Mouse (Mus musculus) forebrain, embryonic 14.5 days (tissue): ENCODE data around the gene B4galt2. TPM values are rescaled to one million over a fixed set of nuclear protein-coding genes. Genes with fewer than 3 reads are reported as not detected.

Experiments
- ATAC-seq: fragments of 200-750 bp; cut with Nextera tagmentation; 2 replicates; pipeline ENCODE4 v1.8.0; 2017; ENCODE audit warnings: mild to moderate bottlenecking, moderate library complexity
- DNase-seq: peaks from one replicate; pipeline ENCODE4 v3.0.0-alpha.2; 2015; ENCODE audit warnings: low spot score
- H3K27ac ChIP-seq: fragments of 300-500 bp; sonication (generic); 2 replicates; pipeline ENCODE4 v1.5.1; 2014; ENCODE audit warnings: low read depth, mild to moderate bottlenecking, control low read depth, low read length, moderate library complexity
- H3K27me3 ChIP-seq: fragments of 300-500 bp; sonication (generic); replicated peaks from 2 replicates; pipeline ENCODE4 v1.6.1; 2014; ENCODE audit warnings: low read length, control low read depth, mixed read lengths; ENCODE audit not compliant: control insufficient read depth, insufficient read depth
- H3K36me3 ChIP-seq: fragments of 300-500 bp; sonication (generic); 2 replicates; pipeline ENCODE4 v1.6.1; 2014; ENCODE audit warnings: low read length, control low read depth; ENCODE audit not compliant: control insufficient read depth, insufficient read depth
- H3K4me1 ChIP-seq: fragments of 300-500 bp; sonication (generic); 2 replicates; pipeline ENCODE4 v1.6.1; 2014; ENCODE audit warnings: antibody characterized with exemption, low read length, control low read depth; ENCODE audit not compliant: control insufficient read depth, insufficient read depth
- H3K4me2 ChIP-seq: fragments of 300-500 bp; sonication (generic); 2 replicates; pipeline ENCODE4 v1.6.1; 2014; ENCODE audit warnings: mild to moderate bottlenecking, control low read depth, low read length
- H3K4me3 ChIP-seq: fragments of 300-500 bp; sonication (generic); 2 replicates; pipeline ENCODE4 v1.5.1; 2014; ENCODE audit warnings: low read depth, low read length, control low read depth
- H3K9ac ChIP-seq: fragments of 300-500 bp; sonication (generic); 2 replicates; pipeline ENCODE4 v1.6.1; 2014; ENCODE audit warnings: mild to moderate bottlenecking, low read length, control low read depth, moderate library complexity
- H3K9me3 ChIP-seq: fragments of 300-500 bp; sonication (generic); replicated peaks from 2 replicates; pipeline ENCODE4 v1.6.1; 2016; ENCODE audit warnings: low read length, control low read depth, mixed read lengths; ENCODE audit not compliant: control insufficient read depth
- WGBS: fragments of 180-500 bp; shearing (Covaris S2); extraction: QIAGEN DNeasy Blood & Tissue Kit; methylation state at CpG from one replicate; pipeline ENCODE4 v1.1.7; 2014; 5-methylcytosine and 5-hydroxymethylcytosine counted together
- polyA plus RNA-seq: library from polyadenylated mRNA; unstranded; fragments of >200 nt; fragmentation: Nextera tagmentation; extraction: Ambion mirVana; gene quantifications from 2 replicates; pipeline ENCODE4 v1.2.1, GENCODE M21; 2014

The B4galt2 gene
- polyA plus RNA-seq, 1 experiment from 2014 or later = 50.6 TPM

DNA sequence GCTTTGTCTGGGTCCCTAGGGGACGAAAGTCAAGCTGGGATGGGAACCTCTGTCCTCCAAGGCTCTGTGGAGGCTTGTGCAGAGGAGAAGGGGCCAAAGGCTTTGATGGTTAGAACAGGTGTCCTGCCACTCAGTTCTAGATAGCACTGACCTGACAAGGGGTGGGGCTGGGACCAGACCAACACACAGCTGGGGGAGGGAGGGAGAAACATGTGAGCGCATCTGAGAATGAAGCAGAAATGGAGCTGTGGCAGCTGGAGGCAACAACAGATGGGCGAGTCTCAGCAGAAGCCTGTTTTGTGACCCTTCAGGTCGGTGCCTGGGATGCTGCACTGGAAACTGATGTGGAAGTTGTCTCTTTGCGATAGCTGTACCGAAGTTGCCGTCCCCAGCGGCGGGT is 14.0 kb downstream of the B4galt2 start:
- H3K4me3 ChIP-seq = no peak overlapping the region
- H3K27ac ChIP-seq = no peak overlapping the region
- 0 out of 2 replicates have a peak, but pooled peaks cover 2% of the 10 kb centered on the region for H3K4me1 ChIP-seq
- no peaks in the 10 kb centered on the region for H3K9me3 ChIP-seq
- 76% methylated on average over 9 of the region's 9 CpGs for whole genome bisulfite sequencing
- peaks cover 11% of the 10 kb centered on the region for H3K36me3 ChIP-seq
- ATAC-seq (no peak), DNase-seq (no peak)
- H3K27me3 ChIP-seq = no peaks in the 10 kb centered on the region
- no peak overlapping the region for H3K4me2 ChIP-seq
- H3K9ac ChIP-seq = no peak overlapping the region

DNA sequence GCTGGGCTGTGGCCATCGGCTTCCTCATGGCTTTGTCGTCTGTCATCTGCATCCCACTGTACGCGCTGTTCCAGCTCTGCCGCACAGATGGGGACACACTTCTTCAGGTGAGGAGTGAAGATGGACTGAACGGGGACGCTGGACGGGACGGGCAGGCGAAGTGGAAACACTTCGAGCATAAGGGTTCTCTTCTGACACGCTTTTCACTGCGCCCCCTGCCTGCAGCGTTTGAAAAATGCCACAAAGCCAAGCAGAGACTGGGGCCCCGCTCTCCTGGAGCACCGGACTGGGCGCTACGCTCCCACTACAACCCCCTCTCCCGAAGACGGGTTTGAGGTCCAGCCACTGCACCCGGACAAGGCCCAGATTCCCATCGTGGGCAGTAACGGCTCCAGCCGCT is 15.5 kb downstream of the B4galt2 start:
- no peaks in the 10 kb centered on the region for H3K9me3 ChIP-seq
- H3K4me1 ChIP-seq = 0 out of 2 replicates have a peak, but pooled peaks cover 2% of the 10 kb centered on the region
- H3K27ac ChIP-seq = no peak overlapping the region
- 14% methylated on average over 24 of the region's 24 CpGs for WGBS
- no peaks in the 10 kb centered on the region for H3K36me3 ChIP-seq
- H3K9ac ChIP-seq = no peak overlapping the region
- ATAC-seq (peak; percentile 46), DNase-seq (peak; percentile 73)
- no peak overlapping the region for H3K4me3 ChIP-seq
- H3K27me3 ChIP-seq = no peaks in the 10 kb centered on the region
- H3K4me2 ChIP-seq = peak overlapping the region; percentile 21; the same call in 1 of the 2 replicates

DNA sequence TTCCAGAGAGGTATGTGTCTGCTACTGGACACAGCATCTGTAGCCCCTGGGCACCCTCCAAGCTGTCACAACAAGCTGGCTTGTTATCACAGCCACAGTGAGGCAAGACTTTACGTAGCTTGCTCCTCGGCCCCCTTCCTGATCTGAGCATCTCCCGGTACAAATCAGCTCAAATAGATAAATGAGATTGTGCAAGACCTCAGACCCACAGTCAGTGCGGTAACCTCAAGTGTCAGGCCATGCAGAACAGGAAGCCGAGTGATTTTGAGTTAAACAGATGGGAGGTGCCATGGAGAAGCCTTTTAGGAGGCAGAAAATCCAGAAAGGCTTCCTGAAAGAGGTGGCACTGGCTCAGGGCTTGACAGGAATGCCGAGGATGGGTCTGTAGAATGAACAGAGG is 16.3 kb downstream of the B4galt2 start:
- no peak for DNase-seq
- H3K9me3 ChIP-seq = no peaks in the 10 kb centered on the region

DNA sequence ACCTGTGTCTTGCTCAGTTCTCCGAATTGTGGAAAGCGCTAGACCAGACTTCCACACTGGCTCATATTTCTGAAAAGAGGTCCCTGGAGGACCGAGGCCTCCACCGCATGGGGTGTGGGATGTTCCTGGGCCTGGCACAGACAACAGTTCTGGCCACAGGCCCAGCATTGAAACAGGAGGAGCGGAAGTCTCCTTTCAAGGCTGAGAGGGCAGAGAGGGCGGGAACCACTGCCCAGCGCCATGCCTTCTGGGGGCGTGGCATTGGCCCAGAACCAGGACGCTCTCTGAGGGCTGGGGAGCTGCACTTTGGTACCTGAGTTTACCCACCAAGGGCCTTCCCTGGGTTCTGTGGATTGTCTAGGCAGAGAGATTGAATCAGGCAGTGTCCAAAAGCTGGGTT is 17.2 kb downstream of the B4galt2 start:
- Histone ChIP-seq H3K4me3 (no peak overlapping the region), H3K9me3 (no peaks in the 10 kb centered on the region), H3K4me1 (0 out of 2 replicates have a peak, but pooled peaks cover 2% of the 10 kb centered on the region), H3K27ac (no peak overlapping the region), H3K27me3 (no peaks in the 10 kb centered on the region), H3K9ac (no peak overlapping the region), H3K4me2 (no peak overlapping the region), H3K36me3 (no peaks in the 10 kb centered on the region)
- ATAC-seq (no peak), DNase-seq (no peak)
- WGBS = 49% methylated on average over 9 of the region's 9 CpGs

More for the DNA sequence above, 16.3 kb downstream of the B4galt2 start:
- Histone ChIP-seq H3K9ac (no peak overlapping the region), H3K36me3 (no peaks in the 10 kb centered on the region), H3K27me3 (no peaks in the 10 kb centered on the region), H3K4me3 (no peak overlapping the region), H3K4me2 (no peak overlapping the region), H3K27ac (no peak overlapping the region), H3K4me1 (0 out of 2 replicates have a peak, but pooled peaks cover 2% of the 10 kb centered on the region)
- ATAC-seq = no peak
- WGBS = 82% methylated on average over 6 of the region's 6 CpGs

DNA sequence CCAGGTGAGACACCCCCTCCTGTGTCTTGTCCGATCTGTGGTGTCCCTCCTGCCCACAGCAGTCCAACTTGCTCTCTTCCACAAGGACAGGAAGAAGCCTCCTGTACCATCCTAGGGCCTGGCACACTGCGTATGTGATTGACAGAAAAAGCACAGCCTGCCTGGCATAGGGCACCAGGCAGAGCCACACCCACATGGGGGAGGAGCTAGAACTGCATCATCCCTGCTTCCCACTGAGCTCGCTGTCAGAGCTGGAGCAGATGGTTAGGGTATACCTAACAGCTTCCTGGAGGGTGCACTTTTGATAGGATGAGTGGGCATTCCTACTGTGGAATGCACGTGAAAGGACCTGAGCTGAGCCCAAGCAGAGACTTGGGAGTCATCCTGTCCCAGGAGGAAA is 20.5 kb downstream of the B4galt2 start:
- peak; percentile 89 for DNase-seq
- peak; percentile 91 for ATAC-seq
- Histone ChIP-seq H3K27me3 (no peaks in the 10 kb centered on the region), H3K9ac (no peak overlapping the region), H3K4me1 (0 out of 2 replicates have a peak, but pooled peaks cover 2% of the 10 kb centered on the region), H3K4me2 (no peak overlapping the region), H3K4me3 (no peak overlapping the region), H3K9me3 (no peaks in the 10 kb centered on the region), H3K36me3 (no peaks in the 10 kb centered on the region), H3K27ac (no peak overlapping the region)
- 23% methylated on average over 4 of the region's 4 CpGs for WGBS

DNA sequence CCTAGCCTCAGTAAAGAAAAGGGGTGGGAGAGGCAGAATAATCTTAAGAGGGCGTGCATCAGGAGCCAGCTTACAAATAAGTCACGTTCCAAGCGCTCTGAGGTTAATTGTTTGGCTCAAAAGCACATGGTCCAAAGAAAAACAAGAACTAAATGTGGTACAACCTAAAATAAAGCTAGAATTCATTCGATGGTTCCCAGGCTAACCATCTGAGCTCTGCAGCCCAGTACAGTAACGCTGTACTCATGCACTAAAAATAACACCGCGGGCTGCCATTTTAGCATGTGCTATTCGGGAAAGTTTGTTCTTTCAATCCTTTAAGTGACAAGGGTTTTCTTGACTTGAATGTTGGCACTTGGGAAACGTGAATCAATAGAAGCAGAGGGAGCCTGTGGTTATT is 22.7 kb downstream of the B4galt2 start:
- no peaks in the 10 kb centered on the region for H3K9me3 ChIP-seq
- H3K9ac ChIP-seq = no peak overlapping the region
- ATAC-seq = no peak
- H3K4me2 ChIP-seq = no peak overlapping the region
- H3K4me3 ChIP-seq = no peak overlapping the region
- H3K27ac ChIP-seq = no peak overlapping the region
- no peak for DNase-seq
- no peaks in the 10 kb centered on the region for H3K27me3 ChIP-seq
- 72% methylated on average over 9 of the region's 9 CpGs for WGBS
- H3K4me1 ChIP-seq = 0 out of 2 replicates have a peak, but pooled peaks cover 2% of the 10 kb centered on the region
- no peaks in the 10 kb centered on the region for H3K36me3 ChIP-seq

DNA sequence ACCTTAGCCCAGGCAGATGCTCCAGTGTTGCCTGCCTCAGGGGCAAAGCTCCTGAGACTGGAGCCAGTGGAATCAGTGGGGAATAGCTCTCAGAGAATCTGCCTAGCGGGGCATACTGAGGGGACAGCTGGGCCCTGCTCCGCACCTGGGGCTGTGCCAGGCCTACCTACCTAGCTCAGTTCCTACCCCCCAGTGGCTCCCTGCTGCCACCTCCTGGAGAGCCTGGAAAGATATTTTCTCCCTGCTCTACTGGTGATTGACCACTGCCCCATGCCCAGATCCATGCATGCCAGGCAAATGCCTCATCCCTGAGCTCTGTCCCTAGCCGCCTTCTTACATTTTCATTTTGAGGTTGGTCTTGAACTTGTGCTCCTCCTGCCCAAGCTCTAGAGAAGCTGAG is 24.5 kb downstream of the B4galt2 start:
- DNase-seq (peak; percentile 62), ATAC-seq (peak; percentile 41)
- H3K27ac ChIP-seq = no peak overlapping the region
- 0 out of 2 replicates have a peak, but pooled peaks cover 2% of the 10 kb centered on the region for H3K4me1 ChIP-seq
- H3K4me3 ChIP-seq = no peak overlapping the region
- no peaks in the 10 kb centered on the region for H3K9me3 ChIP-seq
- no peak overlapping the region for H3K4me2 ChIP-seq
- 58% methylated on average over 3 of the region's 3 CpGs for WGBS
- H3K27me3 ChIP-seq = no peaks in the 10 kb centered on the region
- H3K36me3 ChIP-seq = no peaks in the 10 kb centered on the region
- no peak overlapping the region for H3K9ac ChIP-seq

DNA sequence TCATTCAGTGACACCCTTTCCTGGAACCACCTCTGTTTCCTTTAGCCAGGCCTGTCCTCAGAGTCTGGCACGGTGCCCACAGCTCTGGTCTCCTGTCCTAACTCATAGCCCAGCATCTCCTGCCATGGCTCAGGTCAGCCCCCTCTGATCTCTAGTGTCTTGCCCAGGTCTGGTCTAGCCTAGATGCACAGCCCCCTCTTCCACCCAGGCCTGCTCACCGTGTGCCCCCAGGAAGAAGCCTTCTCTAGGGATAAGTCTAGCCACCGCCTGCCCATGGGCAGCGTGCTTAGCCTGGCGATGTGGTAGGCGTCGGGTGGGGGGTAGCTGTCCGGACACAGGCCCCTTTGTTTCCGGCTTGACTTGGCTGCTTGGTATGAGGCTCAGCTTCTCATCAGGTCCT is 28.1 kb downstream of the B4galt2 start:
- no peak for DNase-seq
- no peak for ATAC-seq
- Histone ChIP-seq H3K9ac (no peak overlapping the region), H3K4me1 (no peaks in the 10 kb centered on the region), H3K27ac (no peak overlapping the region), H3K4me3 (no peak overlapping the region), H3K27me3 (no peaks in the 10 kb centered on the region), H3K9me3 (no peaks in the 10 kb centered on the region), H3K4me2 (no peak overlapping the region), H3K36me3 (no peaks in the 10 kb centered on the region)
- WGBS = 64% methylated on average over 9 of the region's 9 CpGs

DNA sequence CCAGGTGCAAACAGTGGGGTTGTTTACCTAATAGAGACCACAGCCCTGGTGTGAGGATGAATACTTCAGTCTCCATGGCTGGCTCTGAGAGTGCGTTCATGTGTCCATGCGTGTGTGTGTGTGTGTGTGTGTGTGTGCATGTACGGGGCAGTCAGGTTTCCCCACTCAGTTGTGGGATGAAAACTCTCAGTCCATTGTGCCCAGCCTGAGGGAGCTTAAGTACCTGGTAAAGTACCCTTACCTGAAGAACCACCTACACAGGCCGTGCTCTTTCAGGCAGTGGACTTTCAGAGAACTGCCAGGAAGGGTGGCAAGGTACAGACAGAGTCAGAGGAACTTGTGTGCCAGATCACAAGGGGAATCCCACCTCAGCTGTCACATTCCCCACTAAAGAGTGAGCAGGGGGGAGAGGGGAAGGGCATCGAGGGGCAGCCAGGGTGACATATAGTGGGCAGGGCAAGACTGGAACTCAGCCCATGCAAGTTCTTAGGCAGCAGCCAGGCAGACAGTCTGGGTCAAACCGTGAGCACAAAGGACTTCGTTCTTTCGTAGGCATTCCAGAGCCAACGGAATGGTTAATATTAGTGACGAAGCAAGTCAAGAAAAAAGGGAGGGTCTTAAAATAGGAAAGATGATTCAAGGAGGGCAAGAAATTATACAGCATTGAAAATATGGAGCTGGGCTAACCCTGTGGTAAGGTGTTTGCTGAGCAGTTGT is 31.0 kb downstream of the B4galt2 start:
- ATAC-seq (no peak), DNase-seq (no peak)
- no peak overlapping the region for H3K27ac ChIP-seq
- 86% methylated on average over 10 of the region's 10 CpGs for WGBS
- no peaks in the 10 kb centered on the region for H3K9me3 ChIP-seq
- H3K9ac ChIP-seq = no peak overlapping the region
- H3K4me1 ChIP-seq = peaks cover 10% of the 10 kb centered on the region; the same call in 1 of the 2 replicates
- H3K4me3 ChIP-seq = no peak overlapping the region
- H3K4me2 ChIP-seq = no peak overlapping the region
- H3K36me3 ChIP-seq = no peaks in the 10 kb centered on the region
- no peaks in the 10 kb centered on the region for H3K27me3 ChIP-seq
